Mouse (Mus musculus): ENCODE results near the gene Fam90a1a. TPM values are rescaled to one million over a fixed set of nuclear protein-coding genes. Genes with fewer than 3 reads are reported as not detected.

Fam90a1a gene
- total and polyA plus RNA-seq, 3 experiments: not detected

GRCm38 (mm10) chr8:22009403-22009802 lies 50.9 kb downstream of the Fam90a1a start:
- H3K4me3 ChIP-seq (ENCODE audit: control insufficient read depth in 1 of 2, insufficient read depth in 1 of 2, low read depth in 2 of 2, low read length in 2 of 2): no peak overlapping the region
- no peak overlapping the region for H3K27ac ChIP-seq (ENCODE audit: control insufficient read depth, low read depth, low read length)
- H3K36me3 ChIP-seq (ENCODE audit: control insufficient read depth in 1 of 2, insufficient read depth in 2 of 2, low read length in 2 of 2): peaks cover 0 to 27% of the 10 kb centered on the region in 2 experiments; a peak in 2 of 4 replicates

GRCm38 (mm10) chr8:22013034-22013707 lies 54.7 kb downstream of the Fam90a1a start:
- Histone ChIP-seq H3K9me3 (replicated peaks; ENCODE audit: insufficient read depth, low read length) (no peaks in the 10 kb centered on the region), H3K4me3 (ENCODE audit: control insufficient read depth in 1 of 2, insufficient read depth in 1 of 2, low read depth in 2 of 2, low read length in 2 of 2) (no peak overlapping the region), H3K9ac (ENCODE audit: control insufficient read depth, low read depth, low read length, poor library complexity, severe bottlenecking) (no peak overlapping the region), H3K36me3 (ENCODE audit: control insufficient read depth in 1 of 2, insufficient read depth in 2 of 2, low read length in 2 of 2) (peaks cover 0 to 24% of the 10 kb centered on the region in 2 experiments; a peak in 2 of 4 replicates), H3K4me1 (ENCODE audit: control insufficient read depth in 1 of 2, insufficient read depth in 2 of 2, low read length in 2 of 2) (no peaks in the 10 kb centered on the region), H3K79me2 (ENCODE audit: control insufficient read depth, insufficient read depth, low read length, poor library complexity) (no peaks in the 10 kb centered on the region), H3K27ac (ENCODE audit: control insufficient read depth, low read depth, low read length) (no peak overlapping the region), H3K27me3 (ENCODE audit: control insufficient read depth in 1 of 2, insufficient read depth in 2 of 2, low read length in 2 of 2) (no peaks in the 10 kb centered on the region)
- DNase-seq (ENCODE audit: low read depth, low spot score): no peak
- TF ChIP-seq RCOR1 (IDR thresholded peaks at IDR 0.05; ENCODE audit: low read depth, low read length) (no peak), USF2 (IDR thresholded peaks at IDR 0.05; ENCODE audit: borderline replicate concordance in 1 of 2, insufficient read depth in 1 of 2, low read depth in 1 of 2, low read length in 2 of 2) (no peak), POLR2A (IDR thresholded peaks at IDR 0.05; ENCODE audit: control insufficient read depth in 1 of 2, insufficient read depth in 1 of 2, low read depth in 1 of 2, low read length in 2 of 2, poor library complexity in 1 of 2) (no peak), POLR2AphosphoS2 (IDR thresholded peaks at IDR 0.05; ENCODE audit: low read length) (no peak), EP300 (IDR thresholded peaks at IDR 0.05; ENCODE audit: low read depth in 1 of 2, low read length in 2 of 2) (no peak)

More at GRCm38 (mm10) chr8:22009403-22009802, 50.9 kb downstream of the Fam90a1a start:
- no peak overlapping the region for H3K9ac ChIP-seq (ENCODE audit: control insufficient read depth, low read depth, low read length, poor library complexity, severe bottlenecking)
- no peaks in the 10 kb centered on the region for H3K27me3 ChIP-seq (ENCODE audit: control insufficient read depth in 1 of 2, insufficient read depth in 2 of 2, low read length in 2 of 2)
- DNase-seq (ENCODE audit: low read depth, low spot score): no peak
- no peaks in the 10 kb centered on the region for H3K9me3 ChIP-seq (replicated peaks; ENCODE audit: insufficient read depth, low read length)
- no peak for TF ChIP-seq HCFC1 (IDR thresholded peaks at IDR 0.05; ENCODE audit: low read depth, low read length)
- no peak for TF ChIP-seq ZNF384 (IDR thresholded peaks at IDR 0.05; ENCODE audit: low read depth, low read length)
- no peak for TF ChIP-seq MEF2A (IDR thresholded peaks at IDR 0.05; ENCODE audit: extremely low read depth, insufficient replicate concordance, low read depth, low read length, poor library complexity, severe bottlenecking)
- no peak for TF ChIP-seq POLR2AphosphoS5 (IDR thresholded peaks at IDR 0.05; ENCODE audit: borderline replicate concordance, low read depth, low read length)
- no peak for TF ChIP-seq TCF12 (IDR thresholded peaks at IDR 0.05; ENCODE audit: low read depth, low read length)
- no peak for TF ChIP-seq USF1 (IDR thresholded peaks at IDR 0.05; ENCODE audit: low read depth, low read length)
- no peak for TF ChIP-seq MAFK (IDR thresholded peaks at IDR 0.05; ENCODE audit: borderline replicate concordance, low read depth, low read length)
- TF ChIP-seq NELFE (IDR thresholded peaks at IDR 0.05; ENCODE audit: low read depth, low read length): no peak
- H3K79me2 ChIP-seq (ENCODE audit: control insufficient read depth, insufficient read depth, low read length, poor library complexity): no peaks in the 10 kb centered on the region
- no peaks in the 10 kb centered on the region for H3K4me1 ChIP-seq (ENCODE audit: control insufficient read depth in 1 of 2, insufficient read depth in 2 of 2, low read length in 2 of 2)

Other genes with a start within 250 kb of the Fam90a1a start
- gene Defa24, start 224.2 kb upstream of the Fam90a1a start, total RNA-seq (2012; rRNA removed): not detected in 2 replicates
- gene Defa24, start 224.2 kb upstream of the Fam90a1a start, polyA plus RNA-seq (2012; ENCODE audit: insufficient read depth in 1 of 2, insufficient read length in 2 of 2, low read depth in 1 of 2, low replicate concordance in 2 of 2, missing spikeins in 1 of 2): not detected
- gene Defb50, start 135.2 kb upstream of the Fam90a1a start, total RNA-seq (2012; rRNA removed): not detected in 2 replicates
- not detected for gene Defb50, start 135.2 kb upstream of the Fam90a1a start, polyA plus RNA-seq (2012; ENCODE audit: insufficient read depth in 1 of 2, insufficient read length in 2 of 2, low read depth in 1 of 2, low replicate concordance in 2 of 2, missing spikeins in 1 of 2)
- gene Defb2, start 118.8 kb upstream of the Fam90a1a start, total RNA-seq (2012; rRNA removed): not detected in 2 replicates
- not detected for gene Defb2, start 118.8 kb upstream of the Fam90a1a start, polyA plus RNA-seq (2012; ENCODE audit: insufficient read depth in 1 of 2, insufficient read length in 2 of 2, low read depth in 1 of 2, low replicate concordance in 2 of 2, missing spikeins in 1 of 2)
- gene Defb10, start 99.8 kb upstream of the Fam90a1a start, total RNA-seq (2012; rRNA removed): not detected in 2 replicates
- gene Defb10, start 99.8 kb upstream of the Fam90a1a start, polyA plus RNA-seq (2012; ENCODE audit: insufficient read depth in 1 of 2, insufficient read length in 2 of 2, low read depth in 1 of 2, low replicate concordance in 2 of 2, missing spikeins in 1 of 2): not detected
- gene Defb9, start 73.3 kb upstream of the Fam90a1a start, total RNA-seq (2012; rRNA removed): not detected in 2 replicates
- gene Defb9, start 73.3 kb upstream of the Fam90a1a start, polyA plus RNA-seq (2012; ENCODE audit: insufficient read depth in 1 of 2, insufficient read length in 2 of 2, low read depth in 1 of 2, low replicate concordance in 2 of 2, missing spikeins in 1 of 2): not detected
- gene Defb11, start 52.3 kb upstream of the Fam90a1a start, total RNA-seq (2012; rRNA removed): not detected in 2 replicates
- not detected for gene Defb11, start 52.3 kb upstream of the Fam90a1a start, polyA plus RNA-seq (2012; ENCODE audit: insufficient read depth in 1 of 2, insufficient read length in 2 of 2, low read depth in 1 of 2, low replicate concordance in 2 of 2, missing spikeins in 1 of 2)
- gene Defb15, start 26.0 kb upstream of the Fam90a1a start, total RNA-seq (2012; rRNA removed): not detected in 2 replicates
- gene Defb15, start 26.0 kb upstream of the Fam90a1a start, polyA plus RNA-seq (2012; ENCODE audit: insufficient read depth in 1 of 2, insufficient read length in 2 of 2, low read depth in 1 of 2, low replicate concordance in 2 of 2, missing spikeins in 1 of 2): not detected
- not detected in 2 replicates for gene Defb35, start 20.4 kb upstream of the Fam90a1a start, total RNA-seq (2012; rRNA removed)
- not detected for gene Defb35, start 20.4 kb upstream of the Fam90a1a start, polyA plus RNA-seq (2012; ENCODE audit: insufficient read depth in 1 of 2, insufficient read length in 2 of 2, low read depth in 1 of 2, low replicate concordance in 2 of 2, missing spikeins in 1 of 2)
- not detected in 2 replicates for gene Defb13, start 12.0 kb upstream of the Fam90a1a start, total RNA-seq (2012; rRNA removed)
- gene Defb13, start 12.0 kb upstream of the Fam90a1a start, polyA plus RNA-seq (2012; ENCODE audit: insufficient read depth in 1 of 2, insufficient read length in 2 of 2, low read depth in 1 of 2, low replicate concordance in 2 of 2, missing spikeins in 1 of 2): not detected
- not detected in 2 replicates for gene Ccdc70, start 11.1 kb downstream of the Fam90a1a start, total RNA-seq (2012; rRNA removed)
- not detected for gene Ccdc70, start 11.1 kb downstream of the Fam90a1a start, polyA plus RNA-seq (2012; ENCODE audit: insufficient read depth in 1 of 2, insufficient read length in 2 of 2, low read depth in 1 of 2, low replicate concordance in 2 of 2, missing spikeins in 1 of 2)
- 28.7 and 32.5 TPM in 2 replicates for gene Atp7b, start 101.6 kb downstream of the Fam90a1a start, total RNA-seq (2012; rRNA removed)
- 10 to 100 TPM in 1 of 2 experiments, not detected in 1; 29.4 TPM for gene Atp7b, start 101.6 kb downstream of the Fam90a1a start, polyA plus RNA-seq (2012; ENCODE audit: insufficient read depth in 1 of 2, insufficient read length in 2 of 2, low read depth in 1 of 2, low replicate concordance in 2 of 2, missing spikeins in 1 of 2)
- 18.6 and 22.2 TPM in 2 replicates for gene Alg11, start 102.0 kb downstream of the Fam90a1a start, total RNA-seq (2012; rRNA removed)
- gene Alg11, start 102.0 kb downstream of the Fam90a1a start, polyA plus RNA-seq (2012; ENCODE audit: insufficient read depth in 1 of 2, insufficient read length in 2 of 2, low read depth in 1 of 2, low replicate concordance in 2 of 2, missing spikeins in 1 of 2): 10 to 100 TPM; 17.2 to 55.0 TPM
- not detected in 2 replicates for gene Nek5, start 166.3 kb downstream of the Fam90a1a start, total RNA-seq (2012; rRNA removed)
- under 1 TPM in 1 of 2 experiments, not detected in 1; 0.04 TPM for gene Nek5, start 166.3 kb downstream of the Fam90a1a start, polyA plus RNA-seq (2012; ENCODE audit: insufficient read depth in 1 of 2, insufficient read length in 2 of 2, low read depth in 1 of 2, low replicate concordance in 2 of 2, missing spikeins in 1 of 2)
- 2.0 and 3.0 TPM in 2 replicates for gene Nek3, start 207.7 kb downstream of the Fam90a1a start, total RNA-seq (2012; rRNA removed)
- gene Nek3, start 207.7 kb downstream of the Fam90a1a start, polyA plus RNA-seq (2012; ENCODE audit: insufficient read depth in 1 of 2, insufficient read length in 2 of 2, low read depth in 1 of 2, low replicate concordance in 2 of 2, missing spikeins in 1 of 2): 1 to 10 TPM in 1 of 2 experiments, not detected in 1; 3.5 TPM
- 25.5 and 26.4 TPM in 2 replicates for gene Ckap2, start 227.1 kb downstream of the Fam90a1a start, total RNA-seq (2012; rRNA removed)
- gene Ckap2, start 227.1 kb downstream of the Fam90a1a start, polyA plus RNA-seq (2012; ENCODE audit: insufficient read depth in 1 of 2, insufficient read length in 2 of 2, low read depth in 1 of 2, low replicate concordance in 2 of 2, missing spikeins in 1 of 2): 10 to 100 TPM in 1 of 2 experiments, not detected in 1; 33.6 TPM
- gene Vps36, start 234.1 kb downstream of the Fam90a1a start, total RNA-seq (2012; rRNA removed): 21.7 and 23.2 TPM in 2 replicates
- 10 to 100 TPM in 1 of 2 experiments, not detected in 1; 27.9 TPM for gene Vps36, start 234.1 kb downstream of the Fam90a1a start, polyA plus RNA-seq (2012; ENCODE audit: insufficient read depth in 1 of 2, insufficient read length in 2 of 2, low read depth in 1 of 2, low replicate concordance in 2 of 2, missing spikeins in 1 of 2)